27 mouse cellular contexts compared by ENCODE assay signal in genomic region chr17:25623441-25623840, GRCm38 (mm10). TPM values are rescaled to one million over a fixed set of nuclear protein-coding genes. Genes with fewer than 3 reads are reported as not detected.
A peak's percentile ranks its signal among the peaks of the same experiment; 100 is the strongest.
DNase-seq lines count a peak whose midpoint lies in the region; ATAC-seq and TF ChIP-seq lines count a peak whose summit lies in the region.
"Had no signal": no experiment of that assay in that cellular context is flagged by ENCODE, and none has a peak within 500 bp of the region (broad histone marks: within the 10 kb centered on the region; RNA-seq: fewer than 3 reads in every experiment).

No protein-coding gene starts in this region.

- WGBS in kidney, postnatal 0 days: 66% methylated on average over 4 of the region's 4 CpGs

- no peaks in the 10 kb centered on the region for H3K27me3 ChIP-seq in kidney, postnatal 0 days (ENCODE audit: insufficient read depth, low read length)
- H3K27me3 ChIP-seq: lung, embryonic 15.5 days; midbrain, embryonic 15.5 days; neural tube, embryonic 15.5 days had no signal

- no peaks in the 10 kb centered on the region for H3K36me3 ChIP-seq in kidney, postnatal 0 days (ENCODE audit: insufficient read depth, low read length)
- H3K36me3 ChIP-seq: hindbrain, embryonic 13.5 days; lung, embryonic 15.5 days; midbrain, embryonic 15.5 days; neural tube, embryonic 15.5 days had no signal

- no peak for ATAC-seq in kidney, postnatal 0 days (replicated peaks; ENCODE audit: low FRiP score, low read depth)
- ATAC-seq: activated CD4-positive, CD25-positive, alpha-beta regulatory T cell, adult 4 months; CD4-positive, CD25-positive, alpha-beta regulatory T cell, adult 4 months; forebrain, embryonic 14.5 days; midbrain, embryonic 15.5 days had no signal

- TF ChIP-seq POLR2A in cortical plate, adult 2 months (IDR thresholded peaks at IDR 0.05; ENCODE audit: extremely low read depth, insufficient read depth, low read length): no peak

- H3K9ac ChIP-seq in kidney, postnatal 0 days (ENCODE audit: low read depth, low read length): no peak overlapping the region
- H3K9ac ChIP-seq: hindbrain, embryonic 13.5 days; lung, embryonic 15.5 days; midbrain, embryonic 15.5 days; neural tube, embryonic 15.5 days had no signal

- H3K4me3 ChIP-seq in kidney, postnatal 0 days (replicated peaks; ENCODE audit: low read depth, low read length): no peak overlapping the region
- no peak overlapping the region for H3K4me3 ChIP-seq in cortical plate, adult 2 months (ENCODE audit: insufficient read depth, low read length)
- H3K4me3 ChIP-seq: hindbrain, embryonic 13.5 days; lung, embryonic 15.5 days; midbrain, embryonic 10.5 days; midbrain, embryonic 15.5 days; neural tube, embryonic 15.5 days had no signal

- H3K4me2 ChIP-seq in kidney, postnatal 0 days (ENCODE audit: low read length): no peak overlapping the region
- H3K4me2 ChIP-seq: hindbrain, embryonic 13.5 days; lung, embryonic 15.5 days; midbrain, embryonic 15.5 days; neural tube, embryonic 15.5 days had no signal

- intact Hi-C loops in gastrocnemius, postnatal 36 days (cut with DNase I): no loop called here

- TF ChIP-seq CTCF in kidney, postnatal 0 days (IDR thresholded peaks at IDR 0.05; ENCODE audit: low read depth): peak; percentile 20
- TF ChIP-seq CTCF in cortical plate, adult 2 months (IDR thresholded peaks at IDR 0.05; ENCODE audit: extremely low read depth, insufficient read depth, low read length): 0 out of 2 replicates have a peak, but pooled peaks have one; percentile 6

- H3K27ac ChIP-seq in kidney, postnatal 0 days: no peak overlapping the region
- H3K27ac ChIP-seq in cortical plate, adult 2 months (ENCODE audit: insufficient read depth, low read length): peak overlapping the region; percentile 84
- H3K27ac ChIP-seq: hindbrain, embryonic 13.5 days; lung, embryonic 15.5 days; midbrain, embryonic 15.5 days; neural tube, embryonic 15.5 days had no signal

- H3K4me1 ChIP-seq in kidney, postnatal 0 days (replicated peaks; ENCODE audit: insufficient read depth, low read length): no peaks in the 10 kb centered on the region
- H3K4me1 ChIP-seq in cortical plate, adult 2 months (ENCODE audit: control insufficient read depth, insufficient read depth, low read length): peaks cover 31% of the 10 kb centered on the region

- DNase-seq in gastrocnemius, adult 18-20 months (ENCODE audit: low spot score): peak; percentile 23
- no peak for DNase-seq in gastrocnemius, postnatal 36 days
- no peak for DNase-seq in kidney, postnatal 0 days (ENCODE audit: low spot score)
- no peak for DNase-seq in kidney, adult 8-10 months
- DNase-seq in skeletal muscle tissue, adult 2 months (ENCODE audit: low read depth, low spot score): peak; percentile 20
- DNase-seq in liver: no peak
- no peak for DNase-seq in layer of hippocampus, postnatal 14 days (ENCODE audit: low spot score in 2 of 2)
- DNase-seq: adrenal gland, adult 2 months; adrenal gland, postnatal 36 days; cerebellum, adult 18-20 months; cerebellum, postnatal 10 days; gastrocnemius, postnatal 10 days; kidney, adult 9 months; kidney, postnatal 14 days; right cerebral cortex, postnatal 4 days; thymus, postnatal 14 days had no signal

- H3K9me3 ChIP-seq in kidney, postnatal 0 days (replicated peaks; ENCODE audit: low read length): no peaks in the 10 kb centered on the region
- H3K9me3 ChIP-seq: hindbrain, embryonic 13.5 days; lung, embryonic 15.5 days; midbrain, embryonic 10.5 days; midbrain, embryonic 15.5 days; neural tube, embryonic 15.5 days had no signal

RNA-seq across cellular contexts. Expression of gene Lmf1, which starts 44.6 kb away (rescaled TPM):
- 10 to 100 TPM; 11.3 to 12.6 TPM for total RNA-seq in gastrocnemius, adult 18-20 months (2021)
- total RNA-seq in gastrocnemius, postnatal 36 days (2021): 10 to 100 TPM; 13.1 to 13.9 TPM
- polyA plus RNA-seq in kidney, postnatal 0 days (2015; fragmentation: Nextera tagmentation; extraction: Ambion mirVana): 22.0 and 25.5 TPM in 2 replicates
- polyA plus RNA-seq in cortical plate, adult 2 months (2012; rRNA removed): 17.2 and 17.9 TPM in 2 replicates
- 10 to 100 TPM; 26.2 to 27.2 TPM for total RNA-seq in layer of hippocampus, postnatal 14 days (2021)

RNA-seq across cellular contexts. Expression of gene Sox8, which starts 53.0 kb away (rescaled TPM):
- under 1 TPM; 0.37 to 0.59 TPM for total RNA-seq in gastrocnemius, adult 18-20 months (2021)
- 1 to 10 TPM; 1.9 to 2.0 TPM for total RNA-seq in gastrocnemius, postnatal 36 days (2021)
- 1.8 and 2.2 TPM in 2 replicates for polyA plus RNA-seq in kidney, postnatal 0 days (2015; fragmentation: Nextera tagmentation; extraction: Ambion mirVana)
- 42.5 and 51.6 TPM in 2 replicates for polyA plus RNA-seq in cortical plate, adult 2 months (2012; rRNA removed)
- total RNA-seq in layer of hippocampus, postnatal 14 days (2021): 10 to 100 TPM; 78.2 to 81.1 TPM
- total RNA-seq: liver, adult 2 months; megakaryocyte progenitor cell, adult 5-6 weeks had no signal
- polyA plus RNA-seq: CD4-positive, CD25-positive, alpha-beta regulatory T cell, adult 4 months; liver, adult 2 months had no signal

Comparison
In these comparisons a context has a peak if more than half of its experiments do, and no peak if none do; other contexts are left out.
1. DNase-seq: peak in gastrocnemius, adult 18-20 months (single experiment) and skeletal muscle tissue, adult 2 months (single experiment); none in gastrocnemius, postnatal 36 days (0 of 2), kidney, postnatal 0 days (single experiment), kidney, adult 8-10 months (0 of 2), liver (single experiment) and layer of hippocampus, postnatal 14 days (0 of 2).
2. RNA of gene Sox8, which starts 53.0 kb away (total RNA-seq): 78.2 to 81.1 TPM in layer of hippocampus, postnatal 14 days; 1.9 to 2.0 TPM in gastrocnemius, postnatal 36 days and 0.37 to 0.59 TPM in gastrocnemius, adult 18-20 months; every median in the first group is over 10 times any median in the second.